14 mouse cellular contexts compared by ENCODE assay signal in genomic region chr17:43232769-43233168, GRCm38 (mm10). TPM values are rescaled to one million over a fixed set of nuclear protein-coding genes. Genes with fewer than 3 reads are reported as not detected.
DNase-seq lines count a peak whose midpoint lies in the region; ATAC-seq and TF ChIP-seq lines count a peak whose summit lies in the region.
"Had no signal": no experiment of that assay in that cellular context is flagged by ENCODE, and none has a peak within 500 bp of the region (broad histone marks: within the 10 kb centered on the region; RNA-seq: fewer than 3 reads in every experiment).

No protein-coding gene starts in this region.

- 49% methylated on average over 6 of the region's 6 CpGs for WGBS in kidney, embryonic 16.5 days

- H3K27me3 ChIP-seq in kidney, embryonic 16.5 days (ENCODE audit: insufficient read depth, low read length) = no peaks in the 10 kb centered on the region
- H3K27me3 ChIP-seq: embryonic facial prominence, embryonic 12.5 days; midbrain, embryonic 15.5 days had no signal

- no peak overlapping the region for H3K9ac ChIP-seq in kidney, embryonic 16.5 days (replicated peaks; ENCODE audit: low read length)
- H3K9ac ChIP-seq: embryonic facial prominence, embryonic 12.5 days; midbrain, embryonic 15.5 days had no signal

- H3K27ac ChIP-seq in kidney, embryonic 16.5 days (ENCODE audit: low read length) = 0 out of 2 replicates have a peak overlapping the region, but pooled peaks have one; percentile 5
- no peak overlapping the region for H3K27ac ChIP-seq in layer of hippocampus, adult 2 months
- H3K27ac ChIP-seq: embryonic facial prominence, embryonic 12.5 days; midbrain, embryonic 15.5 days had no signal

- H3K4me1 ChIP-seq in kidney, embryonic 16.5 days (ENCODE audit: insufficient read depth, low read length) = peaks cover 11% of the 10 kb centered on the region

- ATAC-seq in kidney, embryonic 16.5 days (ENCODE audit: low FRiP score, low TSS enrichment) = no peak
- ATAC-seq in hematopoietic stem cell, adult 5-6 weeks (replicated peaks in 1 of 2; ENCODE audit: insufficient read depth in 1 of 2, low FRiP score in 2 of 2, low TSS enrichment in 1 of 2, low read depth in 1 of 2, poor library complexity in 2 of 2, severe bottlenecking in 2 of 2) = peak; percentile 82 to 88
- peak; percentile 65 for ATAC-seq in neutrophil, adult 5-6 weeks (ENCODE audit: extremely low read depth, insufficient number of reproducible peaks, low FRiP score, poor library complexity, severe bottlenecking)
- no peak for ATAC-seq in frontal cortex, adult (ENCODE audit: low TSS enrichment)
- ATAC-seq: midbrain, embryonic 15.5 days had no signal

- H3K9me3 ChIP-seq in kidney, embryonic 16.5 days (ENCODE audit: low read length) = no peaks in the 10 kb centered on the region
- H3K9me3 ChIP-seq: embryonic facial prominence, embryonic 12.5 days; midbrain, embryonic 15.5 days had no signal

- no peak overlapping the region for H3K4me3 ChIP-seq in kidney, embryonic 16.5 days (ENCODE audit: low read length)
- H3K4me3 ChIP-seq in layer of hippocampus, adult 2 months = no peak overlapping the region
- H3K4me3 ChIP-seq: embryonic facial prominence, embryonic 12.5 days; midbrain, embryonic 15.5 days had no signal

- no peak for TF ChIP-seq CTCF in layer of hippocampus, adult 2 months (conservative IDR thresholded peaks at IDR 0.05)

- no peak for DNase-seq in kidney, postnatal 14 days
- peak; percentile 43 for DNase-seq in CD4-positive, CD25-positive, alpha-beta regulatory T cell, adult 2 months (ENCODE audit: low read depth, low spot score)
- DNase-seq in layer of hippocampus, adult 2 months (ENCODE audit: low spot score in 2 of 2) = no peak
- no peak for DNase-seq in adrenal gland, adult 8-10 months
- DNase-seq: kidney, adult 8-10 months had no signal

- H3K36me3 ChIP-seq in kidney, embryonic 16.5 days (ENCODE audit: insufficient read depth, low read length) = no peaks in the 10 kb centered on the region
- H3K36me3 ChIP-seq: embryonic facial prominence, embryonic 12.5 days; midbrain, embryonic 15.5 days had no signal

- H3K4me2 ChIP-seq in kidney, embryonic 16.5 days (replicated peaks; ENCODE audit: low read depth, low read length) = no peak overlapping the region
- H3K4me2 ChIP-seq: embryonic facial prominence, embryonic 12.5 days; midbrain, embryonic 15.5 days had no signal

RNA-seq across cellular contexts. Expression of gene Adgrf1, which starts 37.4 kb away (rescaled TPM):
- 0.54 and 1.2 TPM in 2 replicates for polyA plus RNA-seq in kidney, embryonic 16.5 days (2015; fragmentation: Nextera tagmentation; extraction: Ambion mirVana)
- total RNA-seq in hematopoietic stem cell, adult 5-6 weeks (2017) = not detected in 2 replicates
- 1.1 and 2.3 TPM in 2 replicates for total RNA-seq in neutrophil, adult 5-6 weeks (2017)
- not detected for total RNA-seq in layer of hippocampus, adult 2 months (2021)
- total RNA-seq in adrenal gland, adult 8-10 months (2022) = not detected
- total RNA-seq: ES-E14; gastrocnemius, adult 8-10 months; left cerebral cortex, postnatal 14 days had no signal
- polyA plus RNA-seq: embryonic facial prominence, embryonic 12.5 days; midbrain, embryonic 15.5 days had no signal

Comparison
In these comparisons a context has a peak if more than half of its experiments do, and no peak if none do; other contexts are left out.
1. ATAC-seq: peak in hematopoietic stem cell, adult 5-6 weeks (2 of 2) and neutrophil, adult 5-6 weeks (single experiment); none in kidney, embryonic 16.5 days (single experiment) and frontal cortex, adult (single experiment).